Mouse (Mus musculus): Measurements from ENCODE around the gene Gm13285. TPM values are rescaled to one million over a fixed set of nuclear protein-coding genes. Genes with fewer than 3 reads are reported as not detected.
"Not testable (repeated sequence)": the region's sequence is repeated elsewhere in the genome, so short reads cannot be mapped to it uniquely, and the experiment has no call there.

The Gm13285 gene
- total RNA-seq, 2 experiments from 2014 or later = not detected

- DNase-seq (ENCODE audit: low spot score in 2 of 2) = peak in 1 of 2 experiments; percentile 49
- TF ChIP-seq CTCF (conservative IDR thresholded peaks at IDR 0.05) = peak; percentile 86
- H3K27ac ChIP-seq = no peak overlapping the region
- H3K4me3 ChIP-seq = no peak overlapping the region
Measured at GRCm38 (mm10) chr4:88830523-88830922, 31.1 kb downstream of the Gm13285 start.

DNA sequence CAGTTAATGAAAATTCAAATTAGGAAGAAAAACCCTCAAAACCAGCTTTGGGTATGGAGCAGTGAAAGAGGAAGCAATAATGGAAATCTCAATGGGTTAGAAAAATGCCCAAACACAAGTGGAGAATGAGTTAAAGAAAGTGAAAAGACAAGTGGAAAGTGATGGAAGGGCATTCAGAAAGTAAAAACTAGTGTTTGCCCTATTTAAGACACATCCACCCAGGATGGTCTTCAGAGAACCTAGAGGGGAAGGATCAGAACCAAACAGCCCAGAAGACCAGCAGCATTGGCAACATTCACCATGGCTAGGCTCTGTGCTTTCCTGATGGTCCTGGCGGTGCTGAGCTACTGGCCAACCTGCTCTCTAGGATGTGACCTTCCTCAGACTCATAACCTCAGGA is 35.8 kb downstream of the Gm13285 start, which contains the start of gene Ifna5:
Gene Ifna5 (plus strand): TSS at position 301 of the 400 bp plus-strand sequence.
- not testable (repeated sequence) for H3K27ac ChIP-seq; H3K4me3 ChIP-seq; DNase-seq (ENCODE audit: low spot score in 2 of 2)

DNA sequence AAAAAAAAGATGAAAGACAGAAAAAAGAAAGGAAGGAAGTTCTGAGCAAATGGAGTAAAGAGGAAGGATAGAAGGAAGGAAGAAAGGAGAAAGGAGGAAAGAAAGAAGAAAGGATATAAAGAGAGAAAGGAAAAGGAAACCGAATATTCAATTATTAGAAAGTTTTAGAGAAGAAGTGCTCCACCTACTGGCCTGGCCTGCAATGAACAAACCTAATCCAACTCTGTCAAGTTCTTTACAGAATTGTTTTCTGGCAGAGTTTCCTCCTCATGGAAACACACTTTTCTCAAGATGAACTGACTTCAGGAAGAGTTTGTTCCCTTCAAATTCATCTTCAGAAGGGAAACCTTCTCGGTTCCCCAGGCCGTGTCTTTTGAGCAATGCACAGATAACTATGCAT is 39.4 kb downstream of the Gm13285 start:
- DNase-seq (ENCODE audit: low spot score in 2 of 2) = peak in 1 of 2 experiments; percentile 23
- no peak overlapping the region for H3K4me3 ChIP-seq
- TF ChIP-seq CTCF (conservative IDR thresholded peaks at IDR 0.05) = peak; percentile 87
- H3K27ac ChIP-seq = no peak overlapping the region

- H3K27ac ChIP-seq = no peak overlapping the region
- TF ChIP-seq CTCF (conservative IDR thresholded peaks at IDR 0.05) = no peak
- H3K4me3 ChIP-seq = no peak overlapping the region
- no peak for DNase-seq (ENCODE audit: low spot score in 2 of 2)
Measured at GRCm38 (mm10) chr4:88840058-88840457, 40.6 kb downstream of the Gm13285 start.

GRCm38 (mm10) chr4:88841438-88841911 is 42.0 kb downstream of the Gm13285 start, which contains the start of gene Ifna4:
Ifna4 (plus strand) TSS chr4:88841861.
- no peak for DNase-seq (ENCODE audit: low spot score in 2 of 2)
- no peak within 1 kb of the TSS for H3K4me3 ChIP-seq

GRCm38 (mm10) chr4:88845334-88845733 is 45.9 kb downstream of the Gm13285 start:
- Histone ChIP-seq H3K27ac (no peak overlapping the region), H3K4me3 (no peak overlapping the region)
- TF ChIP-seq CTCF (conservative IDR thresholded peaks at IDR 0.05) = peak; percentile 72
- DNase-seq (ENCODE audit: low spot score in 2 of 2) = no peak

More at GRCm38 (mm10) chr4:88841438-88841911, 42.0 kb downstream of the Gm13285 start, which contains the start of gene Ifna4:
- H3K27ac ChIP-seq = no peak within 1 kb of the TSS
- TF ChIP-seq CTCF (conservative IDR thresholded peaks at IDR 0.05) = no peak

DNA sequence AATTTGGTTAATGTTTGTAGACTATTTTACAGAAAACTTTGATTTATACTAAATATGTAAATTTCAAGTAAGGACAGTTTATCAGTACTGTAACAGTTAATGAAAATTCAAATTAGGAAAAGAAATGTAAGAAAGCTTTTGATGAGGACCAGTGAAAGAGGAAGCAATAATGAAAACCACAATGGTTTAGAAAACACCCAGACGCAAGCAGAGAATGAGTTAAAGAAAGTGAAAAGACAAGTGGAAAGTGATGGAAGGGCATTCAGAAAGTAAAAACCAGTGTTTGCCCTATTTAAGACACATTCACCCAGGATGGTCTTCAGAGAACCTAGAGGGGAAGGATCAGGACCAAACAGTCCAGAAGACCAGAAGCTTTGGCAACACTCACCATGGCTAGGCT is 50.2 kb downstream of the Gm13285 start, which contains the start of gene Ifna1:
Gene Ifna1 (plus strand): TSS at position 390 of the 400 bp plus-strand sequence.
- no peak for TF ChIP-seq CTCF (conservative IDR thresholded peaks at IDR 0.05)
- Histone ChIP-seq H3K4me3 (no peak within 1 kb of the TSS), H3K27ac (no peak within 1 kb of the TSS)
- no peak for DNase-seq (ENCODE audit: low spot score in 2 of 2)

Other genes with a start within 250 kb of the Gm13285 start
- not detected for gene Ifna15, start 241.4 kb upstream of the Gm13285 start, total RNA-seq (2021)
- gene Ifna14, start 227.9 kb upstream of the Gm13285 start, total RNA-seq (2021) = not detected
- gene Ifna9, start 207.3 kb upstream of the Gm13285 start, total RNA-seq (2021) = not detected
- not detected for gene Ifna12, start 196.3 kb upstream of the Gm13285 start, total RNA-seq (2021)
- not detected for gene C87499, start 165.3 kb upstream of the Gm13285 start, total RNA-seq (2021)
- not detected for gene Ifna13, start 155.2 kb upstream of the Gm13285 start, total RNA-seq (2021)
- not detected for gene Ifna16, start 122.7 kb upstream of the Gm13285 start, total RNA-seq (2021)
- gene Ifna2, start 115.8 kb upstream of the Gm13285 start, total RNA-seq (2021) = not detected
- gene Ifnab, start 108.3 kb upstream of the Gm13285 start, total RNA-seq (2021) = not detected
- gene Gm26566, start 77.9 kb upstream of the Gm13285 start, total RNA-seq (2021) = 1 to 10 TPM; 1.3 to 1.5 TPM
- gene Klhl9, start 77.2 kb upstream of the Gm13285 start, total RNA-seq (2021) = 100 to 1,000 TPM; 105 to 107 TPM
- not detected for gene Gm13271, start 44.8 kb upstream of the Gm13285 start, total RNA-seq (2021)
- not detected for gene Gm13283, start 39.5 kb upstream of the Gm13285 start, total RNA-seq (2021)
- gene Gm13290, start 25.8 kb upstream of the Gm13285 start, total RNA-seq (2021) = not detected
- not detected for gene Gm13289, start 22.7 kb upstream of the Gm13285 start, total RNA-seq (2021)
- not detected for gene Gm13272, start 19.8 kb upstream of the Gm13285 start, total RNA-seq (2021)
- not detected for gene Ifnz, start 17.5 kb upstream of the Gm13285 start, total RNA-seq (2021)
- gene Gm13276, start 14.0 kb upstream of the Gm13285 start, total RNA-seq (2021) = not detected
- not detected for gene Gm13277, start 11.0 kb upstream of the Gm13285 start, total RNA-seq (2021)
- gene Gm13278, start 8.1 kb upstream of the Gm13285 start, total RNA-seq (2021) = not detected
- not detected for gene Gm13275, start 5.2 kb upstream of the Gm13285 start, total RNA-seq (2021)
- gene Gm13279, start 2.3 kb upstream of the Gm13285 start, total RNA-seq (2021) = not detected
- gene Gm13287, start 3.6 kb downstream of the Gm13285 start, total RNA-seq (2021) = not detected
- gene Gm13288, start 5.9 kb downstream of the Gm13285 start, total RNA-seq (2021) = not detected
- gene Ifna7, start 16.6 kb downstream of the Gm13285 start, total RNA-seq (2021) = not detected
- gene Ifna11, start 20.3 kb downstream of the Gm13285 start, total RNA-seq (2021) = not detected
- gene Ifna6, start 27.8 kb downstream of the Gm13285 start, total RNA-seq (2021) = not detected
- gene Ifna5, start 35.9 kb downstream of the Gm13285 start, total RNA-seq (2021) = not detected
- gene Ifna4, start 42.2 kb downstream of the Gm13285 start, total RNA-seq (2021) = not detected
- not detected for gene Ifna1, start 50.4 kb downstream of the Gm13285 start, total RNA-seq (2021)
- gene Ifne, start 80.5 kb downstream of the Gm13285 start, total RNA-seq (2021) = not detected